Mouse (Mus musculus): ENCODE results near the gene Kars.

DNA sequence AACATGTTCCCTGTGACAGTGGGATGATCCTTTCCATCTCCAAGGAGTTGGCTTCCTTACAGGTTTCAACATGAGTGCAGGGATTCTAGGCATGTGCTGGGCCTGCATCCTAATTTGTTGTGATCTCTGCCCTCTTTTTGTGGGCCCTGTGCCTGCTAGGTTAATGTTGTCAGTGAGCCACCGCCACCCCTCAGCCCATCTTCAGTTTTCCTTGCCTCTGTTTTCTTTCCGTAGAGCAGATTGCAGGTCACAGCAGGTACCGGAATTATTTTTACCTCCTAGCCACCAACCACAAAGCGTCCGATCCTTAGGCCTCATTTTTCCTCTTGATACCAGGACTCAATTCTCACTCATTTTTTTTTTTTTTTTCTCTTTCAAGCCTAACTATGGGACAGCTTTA lies 59.2 kb downstream of the Kars start:
- TF ChIP-seq CTCF (IDR thresholded peaks at IDR 0.05; ENCODE audit: low read depth, low read length) (no peak), EP300 (IDR thresholded peaks at IDR 0.05; ENCODE audit: insufficient read depth, low read depth, low read length) (no peak), POLR2A (IDR thresholded peaks at IDR 0.05; ENCODE audit: insufficient read depth, low read length) (no peak)

Data from ES-Bruce4 (cell line).